Mouse (Mus musculus): Measurements from ENCODE around the gene Ptgir.

The Ptgir gene

DNA sequence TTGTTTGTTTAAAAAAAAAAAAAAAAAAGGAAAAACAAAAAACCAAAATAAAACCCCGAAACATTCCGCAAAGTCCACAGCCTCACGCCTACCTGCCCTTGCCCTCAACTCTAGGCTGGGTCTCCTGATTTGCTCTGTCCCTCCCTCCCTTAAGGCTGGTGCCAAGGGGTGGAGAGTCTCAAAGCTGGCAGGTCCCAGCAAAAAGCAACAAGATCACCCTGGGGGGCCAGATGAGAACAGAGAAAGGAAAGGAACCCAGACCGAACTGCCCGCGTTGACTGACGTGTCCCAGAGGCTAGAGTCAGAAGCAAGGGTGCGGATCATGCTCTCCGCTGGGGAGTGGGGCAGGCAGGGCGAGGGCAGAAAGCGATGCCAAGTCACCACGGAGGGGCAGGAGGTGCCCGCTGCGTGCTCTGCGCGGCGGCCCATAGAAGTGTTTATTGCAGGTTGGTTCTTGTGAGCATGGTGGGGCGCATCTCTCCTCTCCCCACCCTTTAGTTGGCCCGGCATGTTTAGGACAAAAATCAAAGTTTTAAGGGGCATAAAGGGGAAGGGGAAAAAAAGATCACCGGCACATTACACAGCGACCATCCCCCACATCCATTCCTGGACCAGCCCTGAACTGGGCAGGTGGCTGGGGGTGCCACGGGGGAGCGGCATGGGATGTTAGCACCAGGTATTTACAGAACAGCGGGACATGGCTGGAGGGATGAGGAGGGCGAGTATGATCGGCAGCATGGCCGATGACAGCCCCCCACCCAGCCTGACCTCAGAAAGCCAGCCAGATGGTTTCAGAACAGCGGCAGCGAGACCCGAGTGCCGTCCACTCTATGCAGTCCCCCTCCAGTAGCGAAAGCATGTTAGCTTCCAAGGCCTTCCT lies 9.4 kb downstream of the Ptgir start:
- no peak for DNase-seq (ENCODE audit: low read depth in 1 of 2, low spot score in 2 of 2)

DNA sequence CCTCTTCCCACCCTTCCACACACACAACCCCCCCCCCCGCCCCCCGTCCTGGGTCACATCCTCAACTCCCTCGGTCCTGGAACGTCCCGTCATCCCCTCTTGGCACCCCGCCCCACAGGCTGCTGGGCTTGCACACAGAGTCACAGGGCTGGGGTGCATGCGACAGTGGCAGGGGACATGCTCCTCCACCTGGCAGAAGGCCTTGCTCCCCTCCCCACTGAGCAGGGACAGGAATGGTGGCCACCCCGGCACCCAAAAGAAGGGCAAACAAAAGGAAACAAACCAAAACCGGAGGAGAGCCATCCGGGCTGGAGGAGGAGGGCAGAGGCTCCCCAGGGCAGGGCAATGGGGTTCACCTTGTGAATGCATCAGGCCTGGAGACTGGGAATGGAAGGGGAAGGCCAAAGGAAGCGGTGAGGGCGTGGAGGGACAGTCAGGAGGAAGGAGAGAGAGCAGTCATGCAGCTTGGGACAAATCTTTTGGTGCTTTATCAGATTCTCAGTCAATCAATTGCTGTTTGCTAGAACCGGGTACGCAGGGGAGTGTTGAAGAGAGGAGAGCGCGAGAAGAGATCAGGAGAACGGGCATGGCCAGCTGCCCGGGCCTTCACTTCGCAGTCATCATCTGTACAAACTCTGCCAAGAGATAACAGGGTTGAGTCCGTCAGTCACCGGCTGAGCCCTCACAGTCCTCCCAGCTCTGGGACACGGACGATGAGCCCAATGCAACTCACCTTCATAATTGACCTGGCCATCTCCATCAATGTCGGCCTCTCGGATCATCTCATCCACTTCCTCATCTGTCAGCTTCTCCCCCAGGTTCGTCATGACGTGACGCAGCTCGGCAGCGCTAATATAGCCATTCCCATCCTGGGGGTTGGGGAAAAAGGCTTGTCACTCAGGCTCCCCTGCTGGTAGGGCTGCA lies 10.3 kb downstream of the Ptgir start:
- DNase-seq (ENCODE audit: low read depth in 1 of 2, low spot score in 2 of 2) = no peak

DNA sequence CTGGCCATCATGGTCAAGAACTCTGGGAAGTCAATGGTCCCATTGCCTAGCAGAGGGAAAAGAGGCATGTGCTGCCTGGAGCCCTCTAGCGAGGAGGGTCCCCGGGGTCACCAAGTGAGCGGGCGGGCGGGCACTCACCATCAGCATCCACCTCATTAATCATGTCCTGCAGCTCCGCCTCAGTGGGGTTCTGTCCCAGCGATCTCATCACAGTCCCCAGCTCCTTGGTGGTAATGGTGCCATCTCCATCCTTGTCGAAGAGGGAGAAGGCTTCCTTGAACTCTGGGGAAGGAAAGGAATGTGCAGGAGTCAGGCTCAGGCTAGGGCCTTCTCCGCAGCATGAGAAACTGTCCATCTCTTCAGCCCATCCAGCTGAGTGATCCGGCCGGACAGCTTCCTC lies 11.2 kb downstream of the Ptgir start:
- DNase-seq (ENCODE audit: low read depth in 1 of 2, low spot score in 2 of 2) = no peak

DNA sequence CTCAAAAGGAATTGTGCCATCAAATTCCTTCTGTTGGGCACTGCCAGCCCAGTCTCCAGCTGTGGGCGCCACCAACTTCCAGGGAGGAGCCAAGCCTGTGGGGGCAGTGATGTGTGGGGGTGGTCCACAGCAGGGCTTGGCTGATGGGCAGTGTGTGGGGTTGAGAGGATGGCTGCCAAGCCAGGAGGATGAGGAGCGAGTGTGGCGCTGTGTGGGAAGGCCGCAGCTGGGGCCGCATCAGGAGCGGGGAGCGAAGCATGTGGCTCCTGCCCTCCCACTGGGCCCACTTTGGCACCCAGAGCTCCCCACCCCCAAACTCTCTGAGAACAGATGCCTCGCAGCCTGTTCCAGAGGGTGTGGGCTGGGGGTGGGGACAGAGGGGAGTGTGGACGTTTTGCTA lies 11.7 kb downstream of the Ptgir start:
- DNase-seq (ENCODE audit: low read depth in 1 of 2, low spot score in 2 of 2) = no peak

DNA sequence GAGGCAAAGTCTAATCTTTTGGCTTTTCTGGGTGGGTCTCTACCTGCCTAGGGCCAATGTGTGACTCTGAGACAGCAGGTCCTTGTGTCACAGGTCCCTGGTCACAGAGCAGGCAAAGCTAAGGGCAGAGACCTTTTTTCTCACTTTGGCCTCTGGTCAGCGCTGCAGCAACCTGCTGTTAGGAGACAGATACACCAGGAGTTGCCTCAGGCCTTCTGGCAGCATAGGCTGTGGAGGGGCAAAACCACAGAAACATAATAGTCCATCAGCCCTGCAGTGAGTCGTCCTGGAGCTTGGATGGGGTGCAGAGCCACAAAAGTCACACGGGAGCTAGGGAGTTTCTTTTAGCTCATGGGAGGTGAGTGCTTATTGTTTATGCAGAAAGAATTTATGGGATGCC lies 12.4 kb downstream of the Ptgir start:
- DNase-seq (ENCODE audit: low read depth in 1 of 2, low spot score in 2 of 2) = no peak

DNA sequence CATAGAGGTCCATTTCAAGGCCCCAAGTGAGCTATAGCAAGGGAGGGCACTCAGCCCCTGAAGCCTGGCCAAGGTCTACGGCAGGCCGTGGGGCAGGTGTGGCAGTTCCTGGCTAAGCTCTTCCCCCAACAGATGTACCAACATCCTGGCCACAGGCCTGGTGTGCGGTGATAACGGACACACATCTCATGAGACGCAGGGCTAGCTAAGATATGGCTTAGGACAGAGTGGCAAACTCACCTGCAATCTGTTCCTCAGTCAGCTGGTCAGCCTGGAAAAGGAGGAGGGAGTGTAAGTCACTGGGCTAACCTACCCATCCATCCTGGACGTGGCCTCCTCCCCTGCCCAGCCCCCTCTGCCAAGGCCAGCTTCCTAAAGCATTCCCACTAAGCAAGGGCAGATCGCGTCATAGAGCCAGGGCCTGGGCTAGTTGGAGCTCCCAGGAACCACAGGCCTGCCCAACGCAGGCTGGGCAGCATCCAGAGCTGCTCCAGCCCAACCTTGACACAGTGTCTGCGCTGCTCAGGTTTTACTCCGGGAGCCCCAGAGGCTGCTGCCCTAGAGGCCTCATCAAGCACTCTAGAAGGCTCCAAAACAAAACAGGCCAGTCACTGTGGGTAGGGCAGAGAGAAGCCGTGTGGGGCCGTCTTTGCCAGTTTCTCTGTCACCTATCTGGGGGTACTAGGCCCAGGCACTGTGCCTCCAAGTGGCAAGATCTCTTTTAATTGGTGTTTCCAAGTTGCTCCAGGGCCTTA lies 13.3 kb downstream of the Ptgir start:
- no peak for DNase-seq (ENCODE audit: low read depth in 1 of 2, low spot score in 2 of 2)

DNA sequence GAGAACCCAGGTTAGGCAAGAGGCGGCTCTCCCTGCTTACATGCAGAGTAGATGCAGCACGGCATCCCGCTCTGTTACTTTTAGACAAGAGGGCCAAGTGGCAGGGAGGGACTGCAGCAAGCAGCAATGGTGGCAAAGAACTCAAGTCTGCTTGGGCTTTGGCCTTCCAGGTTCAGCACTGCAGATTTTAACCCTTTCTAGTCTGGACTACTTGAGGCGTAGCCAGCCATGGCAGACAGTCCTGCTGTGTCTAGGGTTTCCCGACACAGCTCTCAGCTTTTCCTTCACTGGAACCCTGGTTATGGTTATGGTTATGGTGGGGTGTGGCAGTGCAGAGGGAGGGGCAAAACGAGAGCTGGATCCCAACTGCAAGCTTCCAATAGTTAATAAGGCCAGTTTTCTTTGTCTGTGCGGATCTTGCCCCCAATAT lies 13.9 kb downstream of the Ptgir start:
- no peak for DNase-seq (ENCODE audit: low read depth in 1 of 2, low spot score in 2 of 2)

DNA sequence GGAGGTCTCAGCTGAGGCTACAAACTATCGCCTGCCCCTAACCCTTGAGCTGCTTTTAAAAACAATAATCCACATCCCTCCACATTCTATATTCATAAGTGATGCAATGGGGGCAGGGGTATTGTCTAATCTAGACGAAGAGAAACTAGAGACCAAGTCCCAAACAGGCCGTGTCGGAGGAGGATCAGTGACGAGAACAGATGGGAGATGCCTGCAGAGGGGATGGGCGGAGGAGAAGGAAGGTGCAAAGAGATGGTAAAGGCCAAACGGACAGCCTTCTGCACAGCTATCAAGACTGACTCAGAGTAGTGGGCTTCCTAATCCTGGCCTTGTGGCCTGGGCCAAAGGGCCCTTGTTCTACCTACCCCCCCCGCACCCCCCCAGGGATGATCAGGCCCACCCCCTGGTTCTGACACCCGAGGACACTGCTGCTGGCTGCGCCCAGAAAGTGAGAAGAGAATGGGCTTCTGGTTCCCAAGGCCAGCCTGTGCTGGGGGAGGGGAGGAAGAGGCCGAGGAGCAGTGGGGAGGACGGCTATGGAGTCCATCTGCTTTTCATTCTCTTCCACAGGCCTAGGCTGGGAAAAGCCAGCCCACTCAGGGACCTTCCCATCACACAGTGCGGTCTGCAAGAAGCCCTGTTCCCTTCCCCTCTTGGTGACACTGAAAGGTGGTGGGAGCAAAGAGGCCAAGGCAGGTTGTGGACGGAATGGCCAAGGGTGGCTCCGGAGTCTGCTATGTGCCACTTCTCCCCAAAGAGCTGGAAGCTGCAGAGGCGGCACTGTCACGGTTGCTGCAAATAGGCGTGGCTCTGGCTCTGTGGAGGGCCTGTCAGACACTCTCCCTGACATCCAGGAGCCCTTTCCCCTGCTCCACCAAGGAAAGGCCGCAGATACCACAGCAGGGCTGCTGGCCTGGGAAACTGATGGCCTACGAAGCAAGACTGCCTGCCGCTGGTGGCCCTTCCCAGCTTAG lies 14.8 kb downstream of the Ptgir start:
- no peak for DNase-seq (ENCODE audit: low read depth in 1 of 2, low spot score in 2 of 2)

DNA sequence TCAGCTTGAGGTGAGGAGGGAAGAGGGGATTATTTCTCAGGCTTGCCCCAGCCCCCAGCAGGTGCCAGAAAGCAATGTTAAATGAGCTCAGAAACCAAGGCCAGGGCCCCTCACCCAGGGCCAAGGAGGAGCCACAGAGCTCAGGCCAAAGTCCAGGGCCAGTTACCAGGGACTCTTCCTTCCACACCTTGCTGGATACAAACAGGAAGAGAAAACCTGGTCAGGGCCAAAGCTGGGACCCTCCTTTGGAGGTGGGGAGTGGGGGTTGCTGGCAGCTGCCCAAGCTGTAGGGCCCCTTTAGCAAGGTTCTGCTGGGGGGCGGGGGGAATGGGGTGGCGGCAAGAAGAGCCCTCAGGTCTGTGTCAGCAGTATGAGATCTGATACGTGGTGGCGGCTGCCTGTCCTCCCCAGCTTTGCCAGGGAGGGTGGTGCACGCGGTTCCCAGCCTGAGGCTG lies 15.6 kb downstream of the Ptgir start:
- no peak for DNase-seq (ENCODE audit: low read depth in 1 of 2, low spot score in 2 of 2)

DNA sequence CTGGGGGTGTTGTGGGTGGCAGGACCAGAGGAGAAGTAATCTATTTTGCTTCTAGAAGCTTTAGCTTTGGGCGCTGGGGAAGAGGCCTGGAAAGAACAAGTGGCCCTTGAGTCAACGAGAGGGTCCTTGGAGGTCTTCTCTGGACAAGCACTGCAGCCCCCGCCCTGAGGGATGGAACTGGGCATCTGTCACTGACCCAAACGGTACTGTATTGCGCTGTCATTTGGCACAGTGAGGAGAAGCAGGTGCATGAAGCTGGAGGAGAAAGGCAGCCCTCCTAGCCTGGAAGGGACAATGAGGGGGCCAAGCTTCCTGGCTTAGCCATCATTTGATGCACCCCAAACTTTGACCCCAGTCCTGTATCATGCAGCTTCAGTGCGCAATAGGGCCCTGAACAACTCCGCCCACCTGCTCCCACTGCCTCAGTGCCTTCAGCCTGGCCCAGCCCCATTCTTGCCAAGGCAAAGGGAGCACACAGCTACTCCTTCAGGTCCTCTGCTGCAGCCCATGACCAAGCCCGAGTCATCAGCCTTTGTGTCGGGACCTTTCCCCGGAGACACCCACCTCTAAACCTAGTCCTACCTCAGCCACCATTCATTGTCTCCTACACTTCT lies 16.2 kb downstream of the Ptgir start:
- no peak for DNase-seq (ENCODE audit: low read depth in 1 of 2, low spot score in 2 of 2)

DNA sequence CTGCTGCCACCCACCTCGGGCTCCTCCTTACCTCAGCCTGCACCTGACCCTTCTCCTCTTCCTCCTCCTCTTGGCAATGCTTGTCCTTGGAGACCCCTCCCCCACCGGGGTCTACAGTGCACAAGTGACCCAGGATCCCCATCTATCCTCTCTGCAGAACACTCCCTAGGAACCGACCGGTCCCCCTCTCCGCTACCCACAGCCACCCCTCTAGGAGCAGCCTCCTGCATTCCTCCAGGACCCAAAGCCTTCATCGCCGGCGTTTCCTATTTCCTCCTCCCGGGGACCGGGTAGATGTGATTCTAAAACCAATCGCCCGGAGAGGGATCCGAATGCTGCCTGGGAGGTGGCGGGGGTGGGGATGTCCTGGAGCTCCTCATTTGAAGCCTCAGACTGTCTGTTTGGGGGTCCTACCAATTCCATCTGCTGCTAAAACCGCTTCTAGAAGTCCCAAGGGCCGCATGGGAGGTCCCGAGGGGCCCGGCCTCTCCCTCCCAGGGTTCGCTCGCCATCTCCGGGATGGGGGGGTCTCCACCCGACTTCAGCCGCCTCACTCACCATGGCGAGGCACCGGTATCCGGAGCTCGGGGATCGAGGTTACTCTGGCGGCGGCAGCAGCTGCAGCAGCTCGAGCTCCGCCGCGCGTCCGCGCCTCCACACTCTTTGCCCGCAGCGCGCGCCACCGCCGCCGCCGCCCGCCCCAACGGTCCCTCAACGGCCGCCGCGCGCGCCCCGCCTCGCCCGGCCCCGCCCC lies 17.2 kb downstream of the Ptgir start:
- no peak for DNase-seq (ENCODE audit: low read depth in 1 of 2, low spot score in 2 of 2)

DNA sequence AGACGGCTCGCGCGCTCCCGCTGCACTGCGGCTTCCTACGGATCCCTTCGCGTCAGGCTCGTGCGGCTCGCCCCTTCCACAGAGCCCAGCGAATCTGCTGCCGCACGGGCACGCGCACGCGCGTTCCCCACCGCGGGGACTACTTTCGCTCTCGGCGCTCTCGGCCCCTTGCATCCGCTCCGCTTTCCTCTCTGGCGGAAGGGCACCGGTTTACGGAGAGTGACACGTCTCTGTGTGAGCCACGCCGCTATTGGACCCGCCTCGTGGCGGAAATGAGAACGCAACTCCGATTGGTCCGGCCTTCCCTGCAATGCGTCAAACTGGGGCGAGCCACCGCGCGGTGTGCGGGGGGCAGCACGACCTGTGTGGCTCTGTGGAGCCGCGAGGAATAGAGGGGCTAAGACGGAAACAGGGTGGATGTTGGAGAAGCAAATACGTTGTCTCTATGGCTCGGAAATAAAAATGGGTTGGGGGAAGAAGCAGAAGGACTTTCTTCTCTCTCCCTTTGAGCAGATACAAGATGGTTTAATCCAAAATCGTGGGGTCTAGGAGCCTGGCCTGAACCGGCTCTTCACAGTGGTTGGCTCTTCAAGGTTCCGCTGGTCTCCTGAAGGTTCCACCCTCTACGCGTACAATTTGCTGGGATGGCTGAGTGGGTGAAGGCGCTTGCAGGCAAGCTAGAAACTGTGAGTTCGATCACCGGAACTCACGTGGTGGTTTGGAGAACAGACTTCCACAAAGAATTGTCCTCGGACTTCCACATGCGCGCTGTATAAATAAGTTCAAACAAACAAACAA lies 17.9 kb downstream of the Ptgir start, which contains the start of gene Calm3:
Gene Calm3 (minus strand): TSS at position 78 of the 798 bp plus-strand sequence.
- peak; percentile 98 to 99 for DNase-seq (ENCODE audit: low read depth in 1 of 2, low spot score in 2 of 2)

DNA sequence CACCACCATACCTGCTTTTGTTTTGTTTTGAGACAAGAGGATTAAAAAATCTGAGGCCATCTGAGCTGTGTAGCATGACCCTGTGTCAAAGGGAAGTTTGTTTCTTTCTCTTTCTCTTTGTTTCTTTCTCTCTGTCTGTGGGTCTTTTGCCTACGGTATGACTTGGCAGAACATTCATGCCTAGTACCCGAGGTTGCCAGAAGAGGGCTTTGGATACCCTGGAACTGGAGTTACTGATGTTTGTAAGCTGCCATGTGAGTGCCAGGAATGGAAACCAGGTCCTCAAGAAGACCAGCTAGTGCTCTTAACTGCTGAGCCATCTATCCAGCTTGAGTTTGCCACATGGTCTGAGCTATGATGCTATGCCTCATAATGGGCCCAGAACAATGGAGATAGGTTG lies 22.1 kb downstream of the Ptgir start:
- DNase-seq (ENCODE audit: low read depth in 1 of 2, low spot score in 2 of 2) = no peak

DNA sequence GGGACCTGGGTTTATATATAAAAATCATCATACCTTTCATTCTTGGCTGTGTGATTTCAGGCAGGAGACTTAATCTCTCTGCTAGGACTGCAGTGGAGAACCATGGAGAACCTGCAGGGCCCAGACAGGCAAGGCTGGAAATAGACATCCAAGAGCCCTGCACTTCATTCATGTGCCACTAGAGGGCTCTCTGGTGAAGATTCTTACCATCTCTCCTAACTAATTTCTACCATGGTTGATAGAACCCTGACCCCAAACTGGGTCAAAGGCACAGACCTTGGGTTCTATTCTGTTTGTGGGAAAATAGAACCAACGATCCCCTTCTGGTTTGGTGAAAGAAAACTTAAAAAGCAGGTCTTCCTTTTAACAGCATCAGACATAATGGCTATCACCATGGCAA lies 24.6 kb downstream of the Ptgir start:
- DNase-seq (ENCODE audit: low read depth in 1 of 2, low spot score in 2 of 2) = peak in 1 of 2 experiments; percentile 41

DNA sequence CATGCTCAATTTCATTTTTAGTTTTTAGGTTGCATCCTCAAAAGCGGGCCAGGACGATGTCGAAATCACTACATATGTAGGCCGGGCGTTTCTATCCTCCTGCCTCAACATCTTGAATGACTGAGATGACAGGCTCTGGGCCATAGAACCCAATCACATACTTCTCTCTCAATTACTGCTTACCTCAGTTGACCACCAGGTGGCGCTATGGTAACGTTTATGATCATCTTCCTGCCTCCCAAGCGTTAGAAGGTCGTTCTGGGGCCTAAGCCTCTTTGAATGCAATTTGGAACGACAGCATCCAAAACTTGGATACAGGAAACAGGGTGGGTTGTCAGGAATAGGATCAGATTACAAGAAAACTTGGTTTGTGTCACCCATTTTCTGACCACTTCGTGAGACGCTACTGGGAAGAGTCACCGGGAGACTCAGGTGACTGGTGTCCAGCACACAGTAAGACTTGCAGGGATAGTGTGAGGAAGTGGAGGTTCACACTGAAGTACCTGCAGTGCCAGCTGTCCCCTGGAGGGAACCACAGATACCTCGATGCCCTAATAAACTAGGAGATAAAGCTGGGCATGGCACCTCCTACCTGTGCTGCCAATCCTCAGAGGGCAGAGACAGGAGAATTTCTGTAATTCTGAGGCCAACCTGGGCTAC lies 25.8 kb downstream of the Ptgir start:
- DNase-seq (ENCODE audit: low read depth in 1 of 2, low spot score in 2 of 2) = peak in 1 of 2 experiments; percentile 64

DNA sequence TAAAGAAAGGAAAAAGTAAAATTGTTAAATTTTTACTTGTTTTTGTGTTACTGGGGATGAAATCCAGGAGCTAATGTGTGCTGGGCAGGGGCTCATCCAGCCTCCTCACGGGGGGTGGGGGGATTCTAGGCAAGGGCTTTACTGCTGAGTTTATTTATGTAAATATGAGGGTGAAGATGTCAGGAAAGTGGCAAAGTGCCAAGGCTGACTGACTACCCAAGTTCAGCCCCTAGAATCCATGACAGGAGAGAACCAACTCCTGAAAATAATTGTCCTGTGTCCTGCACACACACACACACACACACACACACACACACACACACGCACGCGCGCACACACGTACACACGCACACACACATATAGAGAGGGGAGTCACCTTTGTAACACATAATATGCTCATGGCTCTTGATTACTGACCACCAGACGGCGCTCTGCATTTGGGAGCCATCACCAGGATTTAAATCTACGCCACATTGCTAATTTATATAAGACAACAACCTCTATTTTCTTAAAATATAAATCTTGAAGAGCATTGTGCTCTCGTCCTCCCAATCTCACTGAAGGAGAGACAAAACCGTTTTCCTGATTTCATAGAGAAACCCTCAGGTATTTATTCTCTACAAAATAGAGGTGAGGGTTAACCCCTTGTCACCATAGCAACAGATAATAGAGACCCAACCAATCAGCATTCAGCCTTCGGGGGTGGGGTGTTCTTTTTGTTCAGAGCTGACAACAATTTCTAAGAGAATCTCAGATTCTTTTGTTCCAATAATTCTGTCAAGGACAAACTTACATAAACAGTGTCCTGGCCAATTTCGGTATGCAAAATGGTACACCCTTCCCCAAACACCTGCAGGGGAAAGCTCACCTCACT lies 26.7 kb downstream of the Ptgir start:
- DNase-seq (ENCODE audit: low read depth in 1 of 2, low spot score in 2 of 2) = no peak
